Mouse (Mus musculus): ENCODE measurements around the gene Asb8. TPM values are rescaled to one million over a fixed set of nuclear protein-coding genes. Genes with fewer than 3 reads are reported as not detected.
A peak's percentile ranks its signal among the peaks of the same experiment; 100 is the strongest.

The Asb8 gene
- polyA plus RNA-seq (2014; fragmentation: Nextera tagmentation; extraction: Ambion mirVana) = 44.4 and 49.4 TPM in 2 replicates

DNA sequence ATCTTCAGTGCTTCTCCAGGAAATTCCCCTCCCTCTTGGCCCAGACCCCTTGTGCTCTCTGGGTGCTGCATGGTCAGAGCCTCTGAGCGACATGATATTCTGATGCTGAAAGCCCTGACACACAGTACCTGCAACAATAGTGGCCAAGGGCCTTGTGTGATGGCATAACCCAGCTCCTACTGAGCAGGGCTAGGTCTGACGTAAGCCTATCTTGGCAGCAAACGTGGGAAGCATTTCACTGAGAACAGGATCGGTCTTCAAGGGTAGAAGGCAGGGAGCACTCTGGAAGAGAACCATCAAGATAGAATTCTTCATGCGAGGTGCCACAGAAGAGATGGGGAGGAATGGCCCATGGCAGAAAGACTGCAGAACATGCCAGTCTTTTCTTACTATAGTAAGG lies at the start of gene Asb8:
Gene Asb8, minus strand, starts transcription at position 101 of the 400 bp plus-strand sequence.
- Histone ChIP-seq H3K27me3 (ENCODE audit: control insufficient read depth, insufficient read depth, low read length) (peaks cover 24% of the 10 kb centered on the region), H3K4me1 (ENCODE audit: control insufficient read depth, insufficient read depth, low read length) (peaks cover 5% of the 10 kb centered on the region), H3K4me3 (ENCODE audit: low read depth, low read length) (no peak within 1 kb of the TSS), H3K9ac (ENCODE audit: low read length) (no peak within 1 kb of the TSS), H3K27ac (ENCODE audit: low read depth, low read length) (no peak within 1 kb of the TSS), H3K36me3 (ENCODE audit: control insufficient read depth, insufficient read depth, low read length) (no peaks in the 10 kb centered on the region), H3K4me2 (no peak within 1 kb of the TSS; the same call in 1 of the 2 replicates), H3K9me3 (ENCODE audit: control insufficient read depth, low read length) (no peaks in the 10 kb centered on the region)
- ATAC-seq (ENCODE audit: low FRiP score) (no peak), DNase-seq (ENCODE audit: low spot score, missing footprints) (peak; percentile 37)
- WGBS = 90% methylated on average over 5 of the region's 5 CpGs

DNA sequence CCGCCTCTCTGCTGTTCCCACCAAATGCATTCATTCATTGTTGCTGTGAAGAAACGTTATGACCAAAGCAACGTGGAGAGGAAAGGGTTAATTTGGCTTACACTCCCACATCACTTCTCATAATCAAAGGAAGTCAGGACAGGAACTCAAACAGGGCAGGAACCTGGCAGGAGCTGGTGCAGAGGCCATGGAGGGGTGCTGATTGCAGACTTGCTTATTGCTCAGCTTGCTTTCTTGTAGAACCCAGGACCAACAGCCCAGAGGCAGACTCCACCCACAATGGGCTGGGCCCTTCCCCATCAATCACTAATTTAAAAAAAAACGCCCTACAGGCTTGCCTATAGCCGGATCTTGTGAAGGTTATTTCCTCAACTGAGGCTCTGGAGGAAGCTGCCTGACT lies 48.7 kb upstream of the Asb8 start:
- ATAC-seq (ENCODE audit: low FRiP score) = no peak
- H3K9me3 ChIP-seq (ENCODE audit: control insufficient read depth, low read length) = no peaks in the 10 kb centered on the region
- no peak overlapping the region for H3K4me3 ChIP-seq (ENCODE audit: low read depth, low read length)
- no peaks in the 10 kb centered on the region for H3K36me3 ChIP-seq (ENCODE audit: control insufficient read depth, insufficient read depth, low read length)
- H3K27ac ChIP-seq (ENCODE audit: low read depth, low read length) = no peak overlapping the region
- H3K4me1 ChIP-seq (ENCODE audit: control insufficient read depth, insufficient read depth, low read length) = no peaks in the 10 kb centered on the region
- 80% methylated on average over 5 of the region's 5 CpGs for WGBS
- H3K4me2 ChIP-seq = no peak overlapping the region
- DNase-seq (ENCODE audit: low spot score, missing footprints) = no peak
- H3K27me3 ChIP-seq (ENCODE audit: control insufficient read depth, insufficient read depth, low read length) = no peaks in the 10 kb centered on the region
- no peak overlapping the region for H3K9ac ChIP-seq (ENCODE audit: low read length)

DNA sequence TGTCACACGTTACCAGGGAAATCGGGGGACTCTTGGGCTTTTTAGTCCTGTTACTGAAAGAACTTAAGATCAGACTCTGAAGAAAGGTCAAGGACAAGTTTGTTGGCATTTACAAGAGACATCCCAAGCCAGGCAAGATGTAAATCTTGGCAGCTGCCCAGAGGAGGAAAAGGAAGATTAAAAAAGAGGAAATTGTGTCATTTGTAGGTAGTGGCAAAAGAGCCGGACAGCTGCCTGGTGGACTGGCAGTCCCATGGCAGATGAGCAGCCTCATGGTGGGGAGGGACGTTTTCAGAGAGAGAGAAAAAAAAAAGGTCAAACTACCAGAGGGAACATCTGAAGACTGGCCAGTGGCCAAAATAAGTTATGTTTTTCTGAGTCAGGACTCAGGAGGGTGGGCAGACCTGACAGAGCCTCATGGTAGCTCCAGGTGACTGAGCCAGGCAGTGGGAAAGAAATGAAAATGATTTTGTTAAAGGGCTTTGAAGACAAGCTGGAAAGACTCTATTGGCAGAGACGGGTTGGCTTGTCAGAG lies 48.0 kb upstream of the Asb8 start:
- no peak for DNase-seq (ENCODE audit: low spot score, missing footprints)
- H3K4me2 ChIP-seq = no peak overlapping the region
- WGBS = 90% methylated on average over 5 of the region's 5 CpGs
- H3K9me3 ChIP-seq (ENCODE audit: control insufficient read depth, low read length) = no peaks in the 10 kb centered on the region
- H3K4me3 ChIP-seq (ENCODE audit: low read depth, low read length) = no peak overlapping the region
- no peak overlapping the region for H3K27ac ChIP-seq (ENCODE audit: low read depth, low read length)
- no peak overlapping the region for H3K9ac ChIP-seq (ENCODE audit: low read length)
- no peaks in the 10 kb centered on the region for H3K36me3 ChIP-seq (ENCODE audit: control insufficient read depth, insufficient read depth, low read length)
- H3K27me3 ChIP-seq (ENCODE audit: control insufficient read depth, insufficient read depth, low read length) = no peaks in the 10 kb centered on the region
- no peaks in the 10 kb centered on the region for H3K4me1 ChIP-seq (ENCODE audit: control insufficient read depth, insufficient read depth, low read length)
- ATAC-seq (ENCODE audit: low FRiP score) = no peak

DNA sequence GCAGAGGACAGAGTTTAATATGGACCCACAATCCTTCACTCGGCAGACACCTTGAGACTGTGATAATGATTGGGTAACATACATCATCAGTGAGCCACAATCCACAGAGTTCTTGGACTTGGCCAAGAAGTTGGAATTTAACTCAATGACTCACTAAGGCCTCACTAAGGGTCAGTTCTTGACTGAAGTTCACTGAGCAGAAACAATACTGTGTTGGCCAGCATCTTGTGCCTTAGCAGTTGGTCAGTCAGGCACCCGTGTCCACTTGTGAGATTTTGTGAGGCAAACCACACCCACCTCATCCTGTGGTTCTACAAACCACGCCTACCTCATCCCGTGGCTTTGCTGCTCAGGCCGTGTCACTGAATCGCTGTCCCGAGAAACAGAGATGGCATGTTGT lies 44.3 kb upstream of the Asb8 start:
- DNase-seq (ENCODE audit: low spot score, missing footprints) (no peak), ATAC-seq (ENCODE audit: low FRiP score) (no peak)
- Histone ChIP-seq H3K9ac (ENCODE audit: low read length) (no peak overlapping the region), H3K27ac (ENCODE audit: low read depth, low read length) (no peak overlapping the region), H3K9me3 (ENCODE audit: control insufficient read depth, low read length) (no peaks in the 10 kb centered on the region), H3K36me3 (ENCODE audit: control insufficient read depth, insufficient read depth, low read length) (no peaks in the 10 kb centered on the region), H3K4me2 (no peak overlapping the region), H3K27me3 (ENCODE audit: control insufficient read depth, insufficient read depth, low read length) (no peaks in the 10 kb centered on the region), H3K4me3 (ENCODE audit: low read depth, low read length) (no peak overlapping the region), H3K4me1 (ENCODE audit: control insufficient read depth, insufficient read depth, low read length) (no peaks in the 10 kb centered on the region)
- 77% methylated on average over 7 of the region's 7 CpGs for WGBS

DNA sequence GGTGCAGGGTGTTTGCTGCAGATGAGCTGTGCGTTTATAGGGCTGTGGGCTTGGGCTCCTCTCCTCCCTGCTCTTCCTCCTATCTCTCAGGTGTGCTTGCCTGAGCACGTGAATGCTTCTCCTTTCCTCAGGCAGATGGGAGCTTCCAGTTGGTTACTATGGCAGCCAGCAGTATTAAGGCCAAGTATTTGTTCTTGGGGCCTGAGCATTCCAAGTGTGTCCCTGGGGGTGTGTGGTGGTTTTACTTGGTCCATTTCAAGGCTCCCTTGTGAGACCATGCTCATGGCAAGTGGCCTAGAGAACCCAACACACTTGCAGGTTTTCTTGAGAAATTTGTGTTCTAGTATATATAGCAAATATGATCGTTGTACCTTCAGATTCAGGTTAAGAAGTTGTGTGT lies 30.0 kb upstream of the Asb8 start, which contains the start of gene Olfr288:
Gene Olfr288, minus strand, starts transcription at position 101 of the 400 bp plus-strand sequence.
- Histone ChIP-seq H3K36me3 (ENCODE audit: control insufficient read depth, insufficient read depth, low read length) (no peaks in the 10 kb centered on the region), H3K4me3 (ENCODE audit: low read depth, low read length) (no peak within 1 kb of the TSS), H3K9me3 (ENCODE audit: control insufficient read depth, low read length) (no peaks in the 10 kb centered on the region), H3K4me2 (no peak within 1 kb of the TSS), H3K9ac (ENCODE audit: low read length) (no peak within 1 kb of the TSS), H3K27me3 (ENCODE audit: control insufficient read depth, insufficient read depth, low read length) (no peaks in the 10 kb centered on the region), H3K4me1 (ENCODE audit: control insufficient read depth, insufficient read depth, low read length) (no peaks in the 10 kb centered on the region), H3K27ac (ENCODE audit: low read depth, low read length) (no peak within 1 kb of the TSS)
- DNase-seq (ENCODE audit: low spot score, missing footprints) = no peak
- ATAC-seq (ENCODE audit: low FRiP score) = no peak
- WGBS = 74% methylated on average over 3 of the region's 3 CpGs

DNA sequence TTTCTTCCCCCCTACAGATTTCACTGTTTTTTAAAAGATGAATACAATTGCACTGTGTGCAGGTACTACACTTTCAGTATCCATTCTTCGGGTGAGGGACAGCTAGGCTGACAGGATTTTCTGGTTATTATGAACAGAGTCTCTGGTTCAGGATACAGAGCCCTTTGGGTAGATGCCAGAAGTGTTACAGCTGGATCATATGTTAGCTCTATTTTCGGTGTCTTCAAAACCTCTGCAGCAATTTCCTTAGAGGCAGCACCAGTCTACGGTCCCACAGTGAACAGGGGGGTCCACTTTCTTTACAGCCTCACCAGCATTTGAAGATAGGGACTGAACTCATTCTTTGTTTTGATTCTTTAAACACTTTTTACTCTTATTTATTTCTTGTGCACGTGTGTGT lies 19.0 kb upstream of the Asb8 start:
- H3K36me3 ChIP-seq (ENCODE audit: control insufficient read depth, insufficient read depth, low read length) = no peaks in the 10 kb centered on the region
- H3K9ac ChIP-seq (ENCODE audit: low read length) = no peak overlapping the region
- no peaks in the 10 kb centered on the region for H3K27me3 ChIP-seq (ENCODE audit: control insufficient read depth, insufficient read depth, low read length)
- no peak overlapping the region for H3K4me2 ChIP-seq
- WGBS = 78% methylated on average over 4 of the region's 4 CpGs
- ATAC-seq (ENCODE audit: low FRiP score) = no peak
- H3K27ac ChIP-seq (ENCODE audit: low read depth, low read length) = no peak overlapping the region
- no peak for DNase-seq (ENCODE audit: low spot score, missing footprints)
- H3K4me3 ChIP-seq (ENCODE audit: low read depth, low read length) = no peak overlapping the region
- no peaks in the 10 kb centered on the region for H3K4me1 ChIP-seq (ENCODE audit: control insufficient read depth, insufficient read depth, low read length)
- no peaks in the 10 kb centered on the region for H3K9me3 ChIP-seq (ENCODE audit: control insufficient read depth, low read length)

DNA sequence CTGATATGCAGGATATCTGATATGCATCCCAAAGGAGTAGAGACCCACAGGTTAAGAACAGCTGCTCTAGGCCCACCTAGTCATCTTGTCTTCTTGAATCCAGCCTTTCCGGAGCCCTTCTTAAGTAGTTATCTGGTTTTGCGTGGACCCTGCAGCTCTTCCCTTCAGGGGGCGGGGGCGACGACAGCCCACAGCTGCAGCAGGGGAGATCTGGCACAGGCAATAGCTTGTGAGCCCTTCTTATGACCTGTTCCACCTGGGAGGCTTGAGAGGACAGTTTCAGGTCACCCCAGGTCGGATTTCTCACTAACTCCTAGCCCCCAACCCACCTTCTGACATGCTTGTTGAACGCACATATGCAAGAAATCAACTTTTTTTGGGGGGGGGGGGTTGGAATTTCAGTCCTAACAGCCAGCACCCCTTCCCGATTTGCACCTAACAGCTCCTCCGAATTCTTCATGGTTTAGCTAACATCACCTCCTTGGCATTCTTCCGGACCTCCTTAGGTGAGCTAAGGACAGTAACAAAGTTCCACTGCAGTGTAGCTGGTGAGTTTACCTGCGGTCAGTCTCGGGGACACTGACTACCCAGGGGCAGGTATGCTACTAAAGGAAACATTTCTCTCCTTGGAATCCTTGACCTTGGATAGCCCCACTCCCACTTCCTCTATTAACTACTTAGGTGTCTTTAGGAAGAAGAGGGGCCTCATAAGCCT lies 16.6 kb upstream of the Asb8 start:
- no peak for ATAC-seq (ENCODE audit: low FRiP score)
- DNase-seq (ENCODE audit: low spot score, missing footprints) = no peak
- H3K4me3 ChIP-seq (ENCODE audit: low read depth, low read length) = no peak overlapping the region

DNA sequence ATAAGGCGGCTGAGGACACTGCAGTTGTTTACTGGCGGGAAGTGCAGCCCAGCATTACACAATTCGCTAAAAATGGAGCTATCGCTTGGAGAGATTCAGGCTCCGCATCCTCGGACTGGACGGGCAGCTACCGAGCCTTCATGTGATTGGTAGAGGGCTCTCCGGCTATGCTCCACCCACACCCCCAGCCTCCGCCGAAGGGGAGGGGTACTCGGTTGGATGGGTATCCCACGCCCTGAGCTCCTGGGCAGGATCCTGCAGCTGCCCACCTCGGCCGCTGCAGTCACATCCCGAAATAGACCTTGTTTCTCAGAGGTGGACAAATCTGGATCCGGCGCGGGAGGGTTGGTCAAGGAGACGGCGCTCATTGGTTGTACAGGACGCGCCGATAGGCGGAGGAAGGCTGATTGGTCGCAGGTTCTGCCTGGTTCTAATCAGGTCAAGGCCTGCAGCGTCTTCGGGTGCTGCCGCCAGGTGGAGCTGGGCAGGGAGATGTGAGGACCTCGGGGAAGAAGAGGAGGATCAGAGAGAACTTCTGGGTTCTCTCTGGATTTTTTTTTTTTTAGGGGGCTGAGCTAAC lies 15.8 kb upstream of the Asb8 start:
- H3K36me3 ChIP-seq (ENCODE audit: control insufficient read depth, insufficient read depth, low read length) = no peaks in the 10 kb centered on the region
- H3K9ac ChIP-seq (ENCODE audit: low read length) = peak overlapping the region; percentile 59
- no peaks in the 10 kb centered on the region for H3K4me1 ChIP-seq (ENCODE audit: control insufficient read depth, insufficient read depth, low read length)
- 0 out of 2 replicates have a peak overlapping the region, but pooled peaks have one; percentile 25 for H3K27ac ChIP-seq (ENCODE audit: low read depth, low read length)
- no peaks in the 10 kb centered on the region for H3K9me3 ChIP-seq (ENCODE audit: control insufficient read depth, low read length)
- peak overlapping the region; percentile 65 for H3K4me2 ChIP-seq
- H3K4me3 ChIP-seq (ENCODE audit: low read depth, low read length) = peak overlapping the region; percentile 44
- ATAC-seq (ENCODE audit: low FRiP score) (peak; percentile 99), DNase-seq (ENCODE audit: low spot score, missing footprints) (peak; percentile 97)
- H3K27me3 ChIP-seq (ENCODE audit: control insufficient read depth, insufficient read depth, low read length) = no peaks in the 10 kb centered on the region
- under 1% methylated on average over 30 of the region's 30 CpGs for WGBS

More for the DNA sequence above, 16.6 kb upstream of the Asb8 start:
- no peak overlapping the region for H3K9ac ChIP-seq (ENCODE audit: low read length)
- 71% methylated on average over 12 of the region's 12 CpGs for WGBS
- no peak overlapping the region; the same call in 1 of the 2 replicates for H3K4me2 ChIP-seq
- no peaks in the 10 kb centered on the region for H3K4me1 ChIP-seq (ENCODE audit: control insufficient read depth, insufficient read depth, low read length)
- no peaks in the 10 kb centered on the region for H3K27me3 ChIP-seq (ENCODE audit: control insufficient read depth, insufficient read depth, low read length)
- no peaks in the 10 kb centered on the region for H3K36me3 ChIP-seq (ENCODE audit: control insufficient read depth, insufficient read depth, low read length)
- no peaks in the 10 kb centered on the region for H3K9me3 ChIP-seq (ENCODE audit: control insufficient read depth, low read length)
- H3K27ac ChIP-seq (ENCODE audit: low read depth, low read length) = no peak overlapping the region

DNA sequence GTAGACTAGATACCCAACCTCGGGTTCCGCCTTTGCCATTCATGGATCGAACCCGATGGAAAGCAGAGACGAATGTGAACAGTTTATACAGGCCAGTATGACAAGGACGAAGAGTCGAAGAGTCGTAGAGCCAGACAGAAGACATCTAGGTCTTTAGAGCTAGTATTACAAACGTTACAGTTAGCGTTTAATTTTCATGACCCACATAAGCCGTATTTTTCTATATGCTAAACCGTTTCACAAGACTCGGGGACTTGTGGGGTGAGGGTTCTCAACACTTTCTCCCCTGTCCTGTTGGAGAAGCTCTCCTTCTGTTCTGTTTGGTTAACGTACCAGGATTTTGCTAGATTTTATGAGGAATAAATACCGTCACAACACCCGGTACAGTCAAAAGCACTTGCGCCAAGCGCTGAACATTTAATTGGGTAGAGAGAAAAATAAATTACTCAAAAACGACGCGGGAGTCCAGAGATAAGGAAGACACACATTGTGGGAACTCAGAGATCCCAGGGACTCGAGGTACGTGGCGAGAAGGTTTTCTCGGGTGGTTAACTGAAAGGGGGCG lies 15.2 kb upstream of the Asb8 start:
- H3K4me2 ChIP-seq = peak overlapping the region; percentile 65
- WGBS = 4% methylated on average over 26 of the region's 26 CpGs
- H3K4me1 ChIP-seq (ENCODE audit: control insufficient read depth, insufficient read depth, low read length) = no peaks in the 10 kb centered on the region
- H3K4me3 ChIP-seq (ENCODE audit: low read depth, low read length) = peak overlapping the region; percentile 44
- no peak for ATAC-seq (ENCODE audit: low FRiP score)
- H3K36me3 ChIP-seq (ENCODE audit: control insufficient read depth, insufficient read depth, low read length) = no peaks in the 10 kb centered on the region
- H3K9ac ChIP-seq (ENCODE audit: low read length) = peak overlapping the region; percentile 59
- no peaks in the 10 kb centered on the region for H3K27me3 ChIP-seq (ENCODE audit: control insufficient read depth, insufficient read depth, low read length)
- peak; percentile 92 for DNase-seq (ENCODE audit: low spot score, missing footprints)
- no peak overlapping the region for H3K27ac ChIP-seq (ENCODE audit: low read depth, low read length)
- no peaks in the 10 kb centered on the region for H3K9me3 ChIP-seq (ENCODE audit: control insufficient read depth, low read length)
